Mouse (Mus musculus) lung, postnatal 0 days (tissue): ENCODE measurements around the gene Poldip2. TPM values are rescaled to one million over a fixed set of nuclear protein-coding genes. Genes with fewer than 3 reads are reported as not detected.

Source experiments
- ATAC-seq: fragments of 200-750 bp; cut with Nextera tagmentation; 2 replicates; pipeline ENCODE4 v1.8.0; 2017; ENCODE audit warnings: moderate library complexity
- DNase-seq: peaks from one replicate; pipeline ENCODE4 v3.0.0-alpha.2; 2016; ENCODE audit warnings: low spot score
- H3K27ac ChIP-seq: fragments of 300-500 bp; sonication (generic); 2 replicates; pipeline ENCODE4 v1.5.1; 2014; ENCODE audit warnings: antibody characterized with exemption, mild to moderate bottlenecking, low read length, mixed read lengths
- H3K27me3 ChIP-seq: fragments of 300-500 bp; sonication (generic); replicated peaks from 2 replicates; pipeline ENCODE4 v1.6.1; 2014; ENCODE audit warnings: low read length, mixed read lengths; ENCODE audit not compliant: insufficient read depth
- H3K36me3 ChIP-seq: fragments of 300-500 bp; sonication (generic); 2 replicates; pipeline ENCODE4 v1.6.1; 2014; ENCODE audit warnings: low read length, mixed read lengths; ENCODE audit not compliant: insufficient read depth
- H3K4me1 ChIP-seq: fragments of 300-500 bp; sonication (generic); 2 replicates; pipeline ENCODE4 v1.6.1; 2014; ENCODE audit warnings: antibody characterized with exemption, low read depth, low read length, mixed read lengths; ENCODE audit not compliant: insufficient read depth
- H3K4me2 ChIP-seq: fragments of 300-500 bp; sonication (generic); replicated peaks from 2 replicates; pipeline ENCODE4 v1.6.1; 2014; ENCODE audit warnings: low read depth, mild to moderate bottlenecking, low read length, moderate library complexity, mixed read lengths
- H3K4me3 ChIP-seq: fragments of 300-500 bp; sonication (generic); 2 replicates; pipeline ENCODE4 v1.5.1; 2014; ENCODE audit warnings: low read depth, low read length
- H3K9ac ChIP-seq: fragments of 300-500 bp; sonication (generic); replicated peaks from 2 replicates; pipeline ENCODE4 v1.6.1; 2014; ENCODE audit warnings: low read depth, mild to moderate bottlenecking
- H3K9me3 ChIP-seq: fragments of 300-500 bp; sonication (generic); 2 replicates; pipeline ENCODE4 v1.6.1; 2016; ENCODE audit warnings: low read length, mixed read lengths
- CTCF ChIP-seq: IDR thresholded peaks from 2 replicates; pipeline ENCODE4 v1.5.1; 2016; ENCODE audit warnings: antibody characterized with exemption, mild to moderate bottlenecking
- EP300 ChIP-seq: IDR thresholded peaks from 2 replicates; pipeline ENCODE4 v1.6.1; 2016; ENCODE audit warnings: antibody characterized with exemption, mild to moderate bottlenecking, control low read depth
- WGBS: fragments of 180-500 bp; shearing (Covaris S2); extraction: QIAGEN DNeasy Blood & Tissue Kit; methylation state at CpG from one replicate; pipeline ENCODE4 v1.1.7; 2014; 5-methylcytosine and 5-hydroxymethylcytosine counted together
- polyA plus RNA-seq: library from polyadenylated mRNA; unstranded; fragments of >200 nt; fragmentation: Nextera tagmentation; extraction: Ambion mirVana; gene quantifications from 2 replicates; pipeline ENCODE4 v1.2.1, GENCODE M21; 2015

Gene Poldip2
- polyA plus RNA-seq, 1 experiment from 2014 or later: 111 TPM

DNA sequence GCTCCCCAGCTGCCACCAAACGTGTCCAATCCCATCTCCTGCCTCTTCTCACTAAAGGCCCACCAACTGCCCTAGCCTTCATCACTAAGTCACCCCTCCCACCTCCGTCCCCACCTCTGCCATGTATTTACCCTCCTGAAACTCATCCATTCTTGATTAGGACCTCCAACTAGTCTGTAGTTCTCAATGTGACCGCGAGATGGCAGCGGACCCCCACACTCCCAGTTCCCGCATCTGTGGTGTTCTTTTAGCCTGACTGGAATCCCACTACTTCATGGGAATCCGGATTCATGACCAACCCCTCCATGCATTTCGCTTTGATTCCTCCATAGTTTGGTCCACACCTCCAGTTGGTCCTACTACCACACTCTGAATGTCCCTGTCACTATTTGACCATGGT is 23.8 kb upstream of the Poldip2 start:
- DNase-seq (peak; percentile 69), ATAC-seq (peak; percentile 40)
- Histone ChIP-seq H3K9ac (no peak overlapping the region), H3K36me3 (no peaks in the 10 kb centered on the region), H3K27ac (no peak overlapping the region), H3K4me2 (no peak overlapping the region), H3K9me3 (no peaks in the 10 kb centered on the region), H3K4me3 (no peak overlapping the region), H3K27me3 (peaks cover 45% of the 10 kb centered on the region), H3K4me1 (no peaks in the 10 kb centered on the region)
- peak; percentile 90 for TF ChIP-seq CTCF
- no peak for TF ChIP-seq EP300
- WGBS: 2% methylated on average over 8 of the region's 8 CpGs

- DNase-seq: no peak
- Histone ChIP-seq H3K9me3 (no peaks in the 10 kb centered on the region), H3K4me3 (no peak overlapping the region), H3K4me1 (no peaks in the 10 kb centered on the region), H3K4me2 (0 out of 2 replicates have a peak overlapping the region, but pooled peaks have one; percentile 5), H3K27me3 (peaks cover 51% of the 10 kb centered on the region), H3K9ac (no peak overlapping the region), H3K27ac (no peak overlapping the region), H3K36me3 (no peaks in the 10 kb centered on the region)
- no peak for ATAC-seq
- WGBS: 14% methylated on average over 46 of the region's 48 CpGs
- peak; percentile 41 for TF ChIP-seq CTCF
- TF ChIP-seq EP300: no peak
Measured at GRCm38 (mm10) chr11:78490781-78491241, 21.2 kb upstream of the Poldip2 start.

DNA sequence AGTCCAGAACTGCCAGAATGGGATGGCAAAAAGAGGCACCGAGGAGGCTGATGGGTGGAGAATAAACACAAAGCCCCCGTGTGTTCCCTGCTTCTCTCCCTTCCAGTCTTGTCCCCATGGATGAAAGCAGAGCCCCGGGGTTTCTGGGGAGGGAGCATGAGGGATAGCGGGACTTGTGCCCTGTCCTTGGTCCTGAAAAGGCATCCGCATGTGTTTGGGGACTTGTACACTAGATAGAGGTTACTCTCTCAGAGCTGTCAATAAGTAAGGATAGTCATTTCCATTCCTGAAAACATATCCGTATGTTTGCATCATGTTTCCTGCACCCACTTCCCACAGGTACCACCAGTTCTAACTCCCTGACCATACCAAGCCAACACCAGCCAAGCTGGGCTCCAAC is 16.1 kb upstream of the Poldip2 start:
- 4% methylated on average over 6 of the region's 6 CpGs for WGBS
- no peak overlapping the region for H3K4me3 ChIP-seq
- H3K9ac ChIP-seq: no peak overlapping the region
- H3K4me1 ChIP-seq: 0 out of 2 replicates have a peak, but pooled peaks cover 5% of the 10 kb centered on the region
- H3K27ac ChIP-seq: no peak overlapping the region
- DNase-seq (peak; percentile 59), ATAC-seq (no peak)
- TF ChIP-seq CTCF: no peak
- no peak for TF ChIP-seq EP300
- no peaks in the 10 kb centered on the region for H3K36me3 ChIP-seq
- peaks cover 23% of the 10 kb centered on the region for H3K27me3 ChIP-seq
- no peaks in the 10 kb centered on the region for H3K9me3 ChIP-seq
- H3K4me2 ChIP-seq: no peak overlapping the region

GRCm38 (mm10) chr11:78497071-78497541 is 14.9 kb upstream of the Poldip2 start:
- ATAC-seq: 0 out of 2 replicates have a peak, but pooled peaks have one; percentile 2
- TF ChIP-seq EP300: no peak
- TF ChIP-seq CTCF: no peak
- under 1% methylated on average over 44 of the region's 44 CpGs for WGBS
- Histone ChIP-seq H3K9me3 (no peaks in the 10 kb centered on the region), H3K36me3 (no peaks in the 10 kb centered on the region), H3K4me2 (peak overlapping the region; percentile 67), H3K9ac (no peak overlapping the region), H3K27me3 (peaks cover 13% of the 10 kb centered on the region; the same call in 1 of the 2 replicates), H3K4me3 (peak overlapping the region; percentile 30), H3K4me1 (0 out of 2 replicates have a peak, but pooled peaks cover 5% of the 10 kb centered on the region), H3K27ac (no peak overlapping the region)
- no peak for DNase-seq

DNA sequence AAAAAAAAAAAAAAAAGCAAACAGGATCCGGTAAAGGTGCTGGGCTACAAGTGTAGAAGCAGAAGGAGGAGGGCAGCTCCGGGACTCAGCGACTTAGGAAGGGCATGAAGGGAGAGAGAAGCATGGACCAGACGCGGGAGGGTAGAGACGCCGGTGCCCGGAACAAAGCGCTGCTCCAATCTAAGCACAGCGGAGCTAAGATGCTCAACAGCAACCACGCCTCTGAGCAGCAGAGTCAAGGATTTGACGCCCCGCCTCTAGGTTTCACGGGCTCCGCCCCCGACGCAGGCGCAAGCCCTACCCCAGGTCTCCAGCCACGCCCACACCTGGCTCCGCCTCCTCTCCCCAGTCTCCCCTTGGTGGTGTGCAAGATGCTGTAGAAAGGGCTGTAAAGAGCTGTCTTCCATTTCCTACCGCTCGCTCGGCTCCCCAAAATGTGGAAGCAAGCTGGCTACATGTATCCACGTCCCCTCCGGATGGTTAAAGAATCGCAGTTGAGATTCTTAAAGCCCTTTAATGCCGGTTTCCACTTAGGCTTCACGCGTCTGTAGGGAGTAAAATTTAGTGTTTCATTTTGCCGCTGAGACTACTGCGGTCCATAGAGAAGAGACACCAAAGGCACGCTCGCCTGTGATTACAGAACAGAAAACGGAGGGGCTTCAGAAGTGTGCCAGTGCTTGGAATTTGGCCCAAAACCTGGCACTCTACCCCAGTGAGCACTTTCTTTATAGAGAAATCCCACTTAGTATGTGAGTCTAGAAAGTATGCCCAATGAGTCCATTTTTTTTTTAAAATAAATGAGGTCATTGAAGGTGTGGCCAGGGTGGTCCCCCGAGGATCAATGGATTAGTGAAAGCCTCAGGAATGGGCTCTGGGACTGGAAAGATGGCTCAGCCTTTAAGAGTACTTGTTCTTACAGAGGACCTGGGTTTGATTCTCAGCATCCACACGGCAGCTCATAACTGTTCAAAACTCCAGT is 14.2 kb upstream of the Poldip2 start, which contains the start of gene Sarm1:
Gene Sarm1, minus strand, starts transcription at position 211 of the 979 bp plus-strand sequence.
- TF ChIP-seq EP300: no peak
- TF ChIP-seq CTCF: no peak
- peak within 1 kb of the TSS; percentile 67 for H3K4me2 ChIP-seq
- H3K9me3 ChIP-seq: no peaks in the 10 kb centered on the region
- ATAC-seq (peak; percentile 98), DNase-seq (peak; percentile 91)
- no peak within 1 kb of the TSS for H3K27ac ChIP-seq
- H3K4me1 ChIP-seq: 0 out of 2 replicates have a peak, but pooled peaks cover 5% of the 10 kb centered on the region
- no peak within 1 kb of the TSS for H3K9ac ChIP-seq
- peak within 1 kb of the TSS; percentile 30 for H3K4me3 ChIP-seq
- peaks cover 13% of the 10 kb centered on the region; the same call in 1 of the 2 replicates for H3K27me3 ChIP-seq
- WGBS: 4% methylated on average over 31 of the region's 36 CpGs
- H3K36me3 ChIP-seq: no peaks in the 10 kb centered on the region

DNA sequence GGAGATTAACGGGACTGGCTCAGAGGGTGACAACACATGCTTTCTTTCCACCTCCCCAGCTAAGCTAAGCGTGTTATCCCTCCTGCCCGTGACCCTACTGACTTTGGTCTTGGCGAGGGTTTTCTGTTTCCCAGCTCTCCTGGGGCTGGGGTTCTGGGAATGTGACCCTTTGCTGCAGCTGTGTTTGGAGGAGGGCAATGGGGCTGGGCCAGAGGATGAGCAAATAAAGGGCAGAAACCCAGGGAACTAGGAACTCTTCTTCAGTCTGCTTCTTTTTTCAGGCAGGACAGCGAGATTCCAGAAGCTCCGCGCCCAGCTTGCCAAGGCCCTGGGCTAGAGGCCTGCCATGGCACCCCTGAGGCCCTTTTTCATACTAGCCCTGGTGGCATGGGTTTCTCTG is 13.0 kb upstream of the Poldip2 start, which contains the start of gene Vtn:
Gene Vtn, plus strand, starts transcription at position 88 of the 400 bp plus-strand sequence.
- Histone ChIP-seq H3K4me1 (0 out of 2 replicates have a peak, but pooled peaks cover 5% of the 10 kb centered on the region), H3K27ac (no peak within 1 kb of the TSS), H3K36me3 (no peaks in the 10 kb centered on the region), H3K9ac (no peak within 1 kb of the TSS), H3K4me3 (peak within 1 kb of the TSS; percentile 30), H3K27me3 (peaks cover 13% of the 10 kb centered on the region; the same call in 1 of the 2 replicates), H3K9me3 (no peaks in the 10 kb centered on the region), H3K4me2 (peak within 1 kb of the TSS; percentile 67)
- 29% methylated on average over 7 of the region's 7 CpGs for WGBS
- TF ChIP-seq EP300 (no peak), CTCF (no peak)
- ATAC-seq (no peak), DNase-seq (no peak)
